In genomic region chr16:17619198-17620105, GRCm38 (mm10) we compare ENCODE assay signal across 8 mouse cellular contexts. TPM values are rescaled to one million over a fixed set of nuclear protein-coding genes. Genes with fewer than 3 reads are reported as not detected.
A peak's percentile ranks its signal among the peaks of the same experiment; 100 is the strongest.
DNase-seq lines count a peak whose midpoint lies in the region; ATAC-seq and TF ChIP-seq lines count a peak whose summit lies in the region.

TSS of gene Smpd4 (plus strand) at chr16:17619354.

- H3K4me2 ChIP-seq in forebrain, embryonic 15.5 days (replicated peaks): peak within 1 kb of the TSS; percentile 55
- H3K4me2 ChIP-seq in liver, postnatal 0 days (ENCODE audit: low read depth, low read length): peak within 1 kb of the TSS; percentile 96
- H3K4me2 ChIP-seq in neural tube, embryonic 13.5 days: peak within 1 kb of the TSS; percentile 92

- peak within 1 kb of the TSS; percentile 93 for H3K4me3 ChIP-seq in G1E (ENCODE audit: low read depth, low read length)
- H3K4me3 ChIP-seq in forebrain, embryonic 15.5 days: peak within 1 kb of the TSS; percentile 76
- H3K4me3 ChIP-seq in liver, postnatal 0 days (ENCODE audit: low read depth, low read length): peak within 1 kb of the TSS; percentile 95
- H3K4me3 ChIP-seq in neural tube, embryonic 13.5 days: peak within 1 kb of the TSS; percentile 81
- H3K4me3 ChIP-seq in testis, adult 2 months (ENCODE audit: control insufficient read depth, low read depth, low read length): peak within 1 kb of the TSS; percentile 98

- H3K36me3 ChIP-seq in G1E (replicated peaks): peaks cover 34% of the 10 kb centered on the region
- peaks cover 19% of the 10 kb centered on the region for H3K36me3 ChIP-seq in forebrain, embryonic 15.5 days
- H3K36me3 ChIP-seq in liver, postnatal 0 days (replicated peaks; ENCODE audit: insufficient read depth, low read length): peaks cover 6% of the 10 kb centered on the region
- H3K36me3 ChIP-seq in neural tube, embryonic 13.5 days: peaks cover 26% of the 10 kb centered on the region
- no peaks in the 10 kb centered on the region; the same call in 1 of the 2 replicates for H3K36me3 ChIP-seq in testis, adult 2 months (ENCODE audit: control insufficient read depth, insufficient read depth, low read length)

- peak; percentile 54; the same call in 1 of the 2 replicates for TF ChIP-seq POLR2A in testis, adult 2 months (IDR thresholded peaks at IDR 0.05; ENCODE audit: control insufficient read depth, low read depth, low read length)

- peak; percentile 73 for DNase-seq in G1E (ENCODE audit: low spot score)
- DNase-seq in cerebellum, adult 11-12 months: peak; percentile 80
- peak; percentile 89 to 96 for DNase-seq in heart, postnatal 14 days
- peak; percentile 43 for DNase-seq in large intestine, adult 2 months (ENCODE audit: low read depth, low spot score)
- DNase-seq in liver, postnatal 0 days: peak; percentile 95

- H3K27me3 ChIP-seq in G1E (ENCODE audit: insufficient read depth, low read length): no peaks in the 10 kb centered on the region
- no peaks in the 10 kb centered on the region for H3K27me3 ChIP-seq in forebrain, embryonic 15.5 days
- H3K27me3 ChIP-seq in liver, postnatal 0 days (ENCODE audit: insufficient read depth, low read length): no peaks in the 10 kb centered on the region
- no peaks in the 10 kb centered on the region for H3K27me3 ChIP-seq in neural tube, embryonic 13.5 days
- no peaks in the 10 kb centered on the region for H3K27me3 ChIP-seq in testis, adult 2 months (ENCODE audit: control insufficient read depth, insufficient read depth, low read length)

- H3K9ac ChIP-seq in forebrain, embryonic 15.5 days (replicated peaks): peak within 1 kb of the TSS; percentile 84
- peak within 1 kb of the TSS; percentile 91 for H3K9ac ChIP-seq in liver, postnatal 0 days (replicated peaks)
- H3K9ac ChIP-seq in neural tube, embryonic 13.5 days: peak within 1 kb of the TSS; percentile 82

- TF ChIP-seq EP300 in liver, postnatal 0 days (IDR thresholded peaks at IDR 0.05; ENCODE audit: low read depth): 0 out of 2 replicates have a peak, but pooled peaks have one; percentile 23

- intact Hi-C loops in heart, postnatal 14 days (cut with DNase I): loop anchor here (5.0 kb wide), 1 partner anchor 217 kb away; no protein-coding TSS in a partner anchor

- TF ChIP-seq CTCF in G1E (IDR thresholded peaks at IDR 0.05; ENCODE audit: low read depth, low read length): no peak
- TF ChIP-seq CTCF in liver, postnatal 0 days (IDR thresholded peaks at IDR 0.05; ENCODE audit: low read depth): no peak
- no peak for TF ChIP-seq CTCF in testis, adult 2 months (IDR thresholded peaks at IDR 0.05; ENCODE audit: control insufficient read depth, insufficient read depth, insufficient replicate concordance, low read depth, low read length)

- peak within 1 kb of the TSS; percentile 54 for H3K27ac ChIP-seq in forebrain, embryonic 15.5 days (replicated peaks)
- peak within 1 kb of the TSS; percentile 20; the same call in 1 of the 2 replicates for H3K27ac ChIP-seq in liver, postnatal 0 days (ENCODE audit: low read depth)
- 0 out of 2 replicates have a peak within 1 kb of the TSS, but pooled peaks have one; percentile 20 for H3K27ac ChIP-seq in neural tube, embryonic 13.5 days (replicated peaks)
- peak within 1 kb of the TSS; percentile 61 for H3K27ac ChIP-seq in testis, adult 2 months (ENCODE audit: control insufficient read depth, insufficient read depth, low read depth, low read length)

- ATAC-seq in G1E (ENCODE audit: extremely low read depth, insufficient number of reproducible peaks, low FRiP score, poor library complexity, severe bottlenecking): no peak
- ATAC-seq in forebrain, embryonic 15.5 days (replicated peaks): peak; percentile 87
- ATAC-seq in liver, postnatal 0 days: peak; percentile 82
- peak; percentile 82 for ATAC-seq in neural tube, embryonic 13.5 days (ENCODE audit: low read depth)

- H3K4me1 ChIP-seq in G1E (ENCODE audit: insufficient read depth, low read depth, low read length): peaks cover 36% of the 10 kb centered on the region
- peaks cover 21% of the 10 kb centered on the region for H3K4me1 ChIP-seq in forebrain, embryonic 15.5 days
- peaks cover 14% of the 10 kb centered on the region for H3K4me1 ChIP-seq in liver, postnatal 0 days (ENCODE audit: insufficient read depth)
- peaks cover 16% of the 10 kb centered on the region for H3K4me1 ChIP-seq in neural tube, embryonic 13.5 days (replicated peaks)
- peaks cover 11% of the 10 kb centered on the region for H3K4me1 ChIP-seq in testis, adult 2 months (ENCODE audit: control insufficient read depth, insufficient read depth, low read length)

- no peaks in the 10 kb centered on the region for H3K9me3 ChIP-seq in G1E (replicated peaks)
- H3K9me3 ChIP-seq in forebrain, embryonic 15.5 days: no peaks in the 10 kb centered on the region
- H3K9me3 ChIP-seq in liver, postnatal 0 days (ENCODE audit: low read length): no peaks in the 10 kb centered on the region
- H3K9me3 ChIP-seq in neural tube, embryonic 13.5 days: no peaks in the 10 kb centered on the region

- 2% methylated on average over 60 of the region's 60 CpGs for WGBS in forebrain, embryonic 15.5 days
- under 1% methylated on average over 60 of the region's 60 CpGs for whole genome bisulfite sequencing in large intestine, adult 2 months
- WGBS in liver, postnatal 0 days (ENCODE audit: insufficient replicate concordance): 2% methylated on average over 60 of the region's 60 CpGs
- 4% methylated on average over 60 of the region's 60 CpGs for WGBS in neural tube, embryonic 13.5 days

RNA-seq across cellular contexts. Expression of gene Smpd4, which starts in this region (rescaled TPM):
- 55.5 and 78.9 TPM in 2 replicates for total RNA-seq in G1E (2014; fragmentation: Nextera tagmentation)
- 38.5 and 44.4 TPM in 2 replicates for total RNA-seq in G1E (2017)
- polyA plus RNA-seq in G1E (2012): 12.6 and 24.5 TPM in 2 replicates
- polyA plus RNA-seq in forebrain, embryonic 15.5 days (2015; fragmentation: Nextera tagmentation; extraction: Ambion mirVana): 30.6 and 32.7 TPM in 2 replicates
- total RNA-seq in heart, postnatal 14 days (2021): 10 to 100 TPM; 18.7 to 21.2 TPM
- 33.0 and 47.3 TPM in 2 replicates for polyA plus RNA-seq in large intestine, adult 2 months (2012; rRNA removed)
- 6.4 and 7.3 TPM in 2 replicates for polyA plus RNA-seq in liver, postnatal 0 days (2015; fragmentation: Nextera tagmentation; extraction: Ambion mirVana)
- 23.3 and 23.4 TPM in 2 replicates for polyA plus RNA-seq in neural tube, embryonic 13.5 days (2015; fragmentation: Nextera tagmentation; extraction: Ambion mirVana)
- polyA plus RNA-seq in testis, adult 2 months (2012; rRNA removed): 280 and 291 TPM in 2 replicates

Comparison
In these comparisons a context has a peak if more than half of its experiments do, and no peak if none do; other contexts are left out.
1. DNase-seq: peak in every context shown above with its lines; median percentile 95 in liver, postnatal 0 days; 92 in heart, postnatal 14 days; 80 in cerebellum, adult 11-12 months; 73 in G1E; 43 in large intestine, adult 2 months.